13 mouse cellular contexts compared by ENCODE assay signal in genomic region chr4:142803819-142804218, GRCm38 (mm10).
A peak's percentile ranks its signal among the peaks of the same experiment; 100 is the strongest.
DNase-seq lines count a peak whose midpoint lies in the region; TF ChIP-seq lines count a peak whose summit lies in the region.
"Had no signal": no experiment of that assay in that cellular context is flagged by ENCODE, and none has a peak within 500 bp of the region (broad histone marks: within the 10 kb centered on the region; RNA-seq: fewer than 3 reads in every experiment).

No protein-coding gene starts in this region.

- intact Hi-C loops in heart, postnatal 10 days (cut with DNase I): no loop called here

- TF ChIP-seq POLR2A in brain, embryonic 14.5 days (IDR thresholded peaks at IDR 0.05; ENCODE audit: borderline replicate concordance, extremely low read depth, insufficient read depth, insufficient read length, poor library complexity, severe bottlenecking): no peak

- TF ChIP-seq CTCF in brain, embryonic 14.5 days (IDR thresholded peaks at IDR 0.05; ENCODE audit: borderline replicate concordance, extremely low read depth, insufficient read depth, insufficient read length): no peak

- DNase-seq in cerebellum, postnatal 14 days: peak; percentile 36 to 45
- no peak for DNase-seq in cerebellum, adult 9-11 months
- DNase-seq in heart, postnatal 10 days: peak; percentile 5 to 18
- DNase-seq in heart, adult 8-10 months (ENCODE audit: low spot score): no peak
- DNase-seq in lung, postnatal 10 days: peak; percentile 53
- no peak for DNase-seq in lung, postnatal 36 days
- peak; percentile 43 for DNase-seq in brain, embryonic 14.5 days (ENCODE audit: low read depth)
- DNase-seq in right cerebral cortex, postnatal 10 days (ENCODE audit: low spot score in 2 of 2): no peak
- DNase-seq: adrenal gland, postnatal 10 days; cerebellum, adult 18-20 months; cerebellum, postnatal 25 days; forebrain, postnatal 0 days; gastrocnemius, postnatal 14 days had no signal

Comparison
In these comparisons a context has a peak if more than half of its experiments do, and no peak if none do; other contexts are left out.
1. DNase-seq: peak in cerebellum, postnatal 14 days (2 of 2), heart, postnatal 10 days (2 of 2), lung, postnatal 10 days (single experiment) and brain, embryonic 14.5 days (single experiment); none in cerebellum, adult 9-11 months (single experiment), heart, adult 8-10 months (single experiment), lung, postnatal 36 days (single experiment) and right cerebral cortex, postnatal 10 days (0 of 2).